Mouse (Mus musculus) stomach, postnatal 0 days (tissue): ENCODE results near the gene Ffar4. TPM values are rescaled to one million over a fixed set of nuclear protein-coding genes. Genes with fewer than 3 reads are reported as not detected.

Source experiments
- ATAC-seq: fragments of 200-750 bp; cut with Nextera tagmentation; 2 replicates; pipeline ENCODE4 v1.8.0; 2017; ENCODE audit not compliant: low FRiP score, low TSS enrichment
- DNase-seq: peaks from one replicate; pipeline ENCODE4 v3.0.0-alpha.2; 2016; ENCODE audit warnings: low spot score
- H3K27ac ChIP-seq: fragments of 300-500 bp; sonication (generic); replicated peaks from 2 replicates; pipeline ENCODE4 v1.5.1; 2014; ENCODE audit warnings: mild to moderate bottlenecking, control low read depth
- H3K27me3 ChIP-seq: fragments of 300-500 bp; sonication (generic); 2 replicates; pipeline ENCODE4 v1.6.1; 2014; ENCODE audit warnings: low read length; ENCODE audit not compliant: control insufficient read depth, insufficient read depth
- H3K36me3 ChIP-seq: fragments of 300-500 bp; sonication (generic); 2 replicates; pipeline ENCODE4 v1.6.1; 2014; ENCODE audit warnings: low read length, mixed read lengths; ENCODE audit not compliant: control insufficient read depth, insufficient read depth
- H3K4me1 ChIP-seq: fragments of 300-500 bp; sonication (generic); replicated peaks from 2 replicates; pipeline ENCODE4 v1.6.1; 2014; ENCODE audit warnings: antibody characterized with exemption; ENCODE audit not compliant: control insufficient read depth, insufficient read depth
- H3K4me2 ChIP-seq: fragments of 300-500 bp; sonication (generic); replicated peaks from 2 replicates; pipeline ENCODE4 v1.6.1; 2014; ENCODE audit warnings: low read depth, mild to moderate bottlenecking, control low read depth, moderate library complexity
- H3K4me3 ChIP-seq: fragments of 300-500 bp; sonication (generic); 2 replicates; pipeline ENCODE4 v1.5.1; 2014; ENCODE audit warnings: low read depth, low read length, control low read depth
- H3K9ac ChIP-seq: fragments of 300-500 bp; sonication (generic); 2 replicates; pipeline ENCODE4 v1.6.1; 2014; ENCODE audit warnings: mild to moderate bottlenecking, low read length, control low read depth, mixed read lengths
- H3K9me3 ChIP-seq: fragments of 300-500 bp; sonication (generic); 2 replicates; pipeline ENCODE4 v1.6.1; 2016; ENCODE audit warnings: low read length; ENCODE audit not compliant: control insufficient read depth
- CTCF ChIP-seq: IDR thresholded peaks from 2 replicates; pipeline ENCODE4 v1.5.1; 2016; ENCODE audit warnings: antibody characterized with exemption, low read depth, mild to moderate bottlenecking, moderate library complexity
- EP300 ChIP-seq: optimal IDR thresholded peaks from 2 replicates; pipeline ENCODE3; 2016; ENCODE audit warnings: antibody characterized with exemption
- WGBS: fragments of 180-500 bp; shearing (Covaris S2); extraction: QIAGEN DNeasy Blood & Tissue Kit; methylation state at CpG from one replicate; pipeline ENCODE4 v1.1.7; 2014; 5-methylcytosine and 5-hydroxymethylcytosine counted together
- polyA plus RNA-seq: library from polyadenylated mRNA; unstranded; fragments of >200 nt; fragmentation: Nextera tagmentation; extraction: Ambion mirVana; gene quantifications from 2 replicates; pipeline ENCODE4 v1.2.1, GENCODE M21; 2015

Ffar4 gene
- 6.8 and 7.5 TPM in 2 replicates for polyA plus RNA-seq

- peaks cover 4% of the 10 kb centered on the region; the same call in 1 of the 2 replicates for H3K27me3 ChIP-seq
- peak within 1 kb of the TSS; percentile 30 for H3K4me3 ChIP-seq
- peak; percentile 77 for ATAC-seq
- H3K9me3 ChIP-seq = no peaks in the 10 kb centered on the region
- under 1% methylated on average over 75 of the region's 77 CpGs for WGBS
- H3K9ac ChIP-seq = no peak within 1 kb of the TSS
- no peaks in the 10 kb centered on the region for H3K4me1 ChIP-seq
- peak; percentile 70 for DNase-seq
- H3K4me2 ChIP-seq = peak within 1 kb of the TSS; percentile 46
- no peak within 1 kb of the TSS for H3K27ac ChIP-seq
- TF ChIP-seq EP300 (no peak), CTCF (no peak)
- no peaks in the 10 kb centered on the region for H3K36me3 ChIP-seq
Measured at GRCm38 (mm10) chr19:38096858-38097758, at the start of gene Ffar4. Gene Ffar4, plus strand, starts transcription at chr19:38097071.

GRCm38 (mm10) chr19:38049686-38050085, 47.2 kb upstream of the Ffar4 start:
- no peak for ATAC-seq
- H3K4me1 ChIP-seq = no peaks in the 10 kb centered on the region
- H3K4me3 ChIP-seq = no peak overlapping the region
- H3K36me3 ChIP-seq = no peaks in the 10 kb centered on the region
- no peak for TF ChIP-seq EP300
- TF ChIP-seq CTCF = no peak
- no peaks in the 10 kb centered on the region for H3K27me3 ChIP-seq
- no peak overlapping the region for H3K4me2 ChIP-seq
- H3K9me3 ChIP-seq = no peaks in the 10 kb centered on the region
- H3K9ac ChIP-seq = no peak overlapping the region
- no peak overlapping the region for H3K27ac ChIP-seq
- no peak for DNase-seq
- WGBS = 83% methylated on average over 1 of the region's 1 CpGs

- no peak for ATAC-seq
Measured at GRCm38 (mm10) chr19:38053227-38054041, 43.4 kb upstream of the Ffar4 start.

GRCm38 (mm10) chr19:38054149-38054719, 42.6 kb upstream of the Ffar4 start:
- WGBS = 1% methylated on average over 23 of the region's 23 CpGs
- no peak for TF ChIP-seq EP300
- no peak for TF ChIP-seq CTCF
- peak; percentile 94 for ATAC-seq
- Histone ChIP-seq H3K27me3 (no peaks in the 10 kb centered on the region), H3K4me2 (peak overlapping the region; percentile 65), H3K4me3 (peak overlapping the region; percentile 78), H3K9ac (peak overlapping the region; percentile 45), H3K27ac (peak overlapping the region; percentile 42), H3K4me1 (no peaks in the 10 kb centered on the region), H3K36me3 (no peaks in the 10 kb centered on the region), H3K9me3 (no peaks in the 10 kb centered on the region)
- DNase-seq = peak; percentile 90

More at GRCm38 (mm10) chr19:38053227-38054041, 43.4 kb upstream of the Ffar4 start:
- Histone ChIP-seq H3K9ac (no peak overlapping the region; the same call in 1 of the 2 replicates), H3K4me3 (peak overlapping the region; percentile 78), H3K27ac (peak overlapping the region; percentile 42; the same call in 1 of the 2 replicates), H3K4me1 (no peaks in the 10 kb centered on the region), H3K27me3 (no peaks in the 10 kb centered on the region), H3K9me3 (no peaks in the 10 kb centered on the region), H3K4me2 (peak overlapping the region; percentile 65), H3K36me3 (no peaks in the 10 kb centered on the region)
- TF ChIP-seq CTCF (peak; percentile 87), EP300 (no peak)
- 21% methylated on average over 8 of the region's 8 CpGs for whole genome bisulfite sequencing
- no peak for DNase-seq

- H3K9me3 ChIP-seq = no peaks in the 10 kb centered on the region
- no peaks in the 10 kb centered on the region for H3K4me1 ChIP-seq
- peak within 1 kb of the TSS; percentile 63 for H3K9ac ChIP-seq
- ATAC-seq (peak; percentile 97), DNase-seq (peak; percentile 100)
- WGBS = under 1% methylated on average over 33 of the region's 36 CpGs
- TF ChIP-seq EP300 (no peak), CTCF (0 out of 2 replicates have a peak, but pooled peaks have one; percentile 6)
- H3K36me3 ChIP-seq = no peaks in the 10 kb centered on the region
- peak within 1 kb of the TSS; percentile 91 for H3K4me2 ChIP-seq
- H3K27ac ChIP-seq = peak within 1 kb of the TSS; percentile 42
- H3K4me3 ChIP-seq = peak within 1 kb of the TSS; percentile 78
- H3K27me3 ChIP-seq = no peaks in the 10 kb centered on the region
Measured at GRCm38 (mm10) chr19:38054720-38055192, 42.1 kb upstream of the Ffar4 start, which contains the start of gene Cep55. Gene Cep55, plus strand, starts transcription at chr19:38055011.
